Mouse (Mus musculus): Measurements from ENCODE around the gene Mlec.
"Not testable (repeated sequence)": the region's sequence is repeated elsewhere in the genome, so short reads cannot be mapped to it uniquely, and the experiment has no call there.

Gene Mlec

GRCm38 (mm10) chr5:115179596-115179995 lies 21.6 kb upstream of the Mlec start:
- DNase-seq (ENCODE audit: low spot score in 2 of 2): no peak

- DNase-seq (ENCODE audit: low spot score in 2 of 2): no peak
Observed at GRCm38 (mm10) chr5:115177866-115178265, 19.9 kb upstream of the Mlec start.

GRCm38 (mm10) chr5:115174554-115174953 lies 16.6 kb upstream of the Mlec start:
- no peak for DNase-seq (ENCODE audit: low spot score in 2 of 2)

- no peak for DNase-seq (ENCODE audit: low spot score in 2 of 2)
Observed at GRCm38 (mm10) chr5:115170150-115170549, 12.2 kb upstream of the Mlec start.

- no peak for DNase-seq (ENCODE audit: low spot score in 2 of 2)
Observed at GRCm38 (mm10) chr5:115168641-115169415, 10.8 kb upstream of the Mlec start.

- peak; percentile 80 to 88 for DNase-seq (ENCODE audit: low spot score in 2 of 2)
Observed at GRCm38 (mm10) chr5:115167396-115167795, 9.4 kb upstream of the Mlec start.

- no peak for DNase-seq (ENCODE audit: low spot score in 2 of 2)
Observed at GRCm38 (mm10) chr5:115166815-115167194, 8.8 kb upstream of the Mlec start.

GRCm38 (mm10) chr5:115165895-115166814 lies 8.2 kb upstream of the Mlec start:
- peak in 1 of 2 experiments; percentile 19 for DNase-seq (ENCODE audit: low spot score in 2 of 2)

GRCm38 (mm10) chr5:115165351-115165750 lies 7.4 kb upstream of the Mlec start:
- DNase-seq (ENCODE audit: low spot score in 2 of 2): no peak

GRCm38 (mm10) chr5:115164446-115164845 lies 6.5 kb upstream of the Mlec start:
- not testable (repeated sequence) for DNase-seq (ENCODE audit: low spot score in 2 of 2)

GRCm38 (mm10) chr5:115163563-115163962 lies 5.6 kb upstream of the Mlec start:
- DNase-seq (ENCODE audit: low spot score in 2 of 2): peak; percentile 34 to 57

GRCm38 (mm10) chr5:115161940-115162279 lies 3.9 kb upstream of the Mlec start:
- DNase-seq (ENCODE audit: low spot score in 2 of 2): not testable (repeated sequence)

GRCm38 (mm10) chr5:115161064-115161939 lies 3.3 kb upstream of the Mlec start:
- DNase-seq (ENCODE audit: low spot score in 2 of 2): no peak

GRCm38 (mm10) chr5:115160655-115161054 lies 2.7 kb upstream of the Mlec start:
- no peak for DNase-seq (ENCODE audit: low spot score in 2 of 2)

- DNase-seq (ENCODE audit: low spot score in 2 of 2): no peak
Observed at GRCm38 (mm10) chr5:115159165-115159564, 1.2 kb upstream of the Mlec start.

- peak; percentile 33 to 47 for DNase-seq (ENCODE audit: low spot score in 2 of 2)
Observed at GRCm38 (mm10) chr5:115156933-115157589, 918 bp downstream of the Mlec start.

- no peak for DNase-seq (ENCODE audit: low spot score in 2 of 2)
Observed at GRCm38 (mm10) chr5:115156401-115156800, 1.6 kb downstream of the Mlec start.

- DNase-seq (ENCODE audit: low spot score in 2 of 2): peak; percentile 23 to 38
Observed at GRCm38 (mm10) chr5:115155831-115156230, 2.1 kb downstream of the Mlec start.

GRCm38 (mm10) chr5:115155156-115155631 lies 2.8 kb downstream of the Mlec start:
- DNase-seq (ENCODE audit: low spot score in 2 of 2): no peak

- DNase-seq (ENCODE audit: low spot score in 2 of 2): no peak
Observed at GRCm38 (mm10) chr5:115152132-115152956, 5.6 kb downstream of the Mlec start.
